Mouse (Mus musculus): Measurements from ENCODE around the gene Kcnmb2. TPM values are rescaled to one million over a fixed set of nuclear protein-coding genes. Genes with fewer than 3 reads are reported as not detected.

The Kcnmb2 gene
- polyA plus RNA-seq, 1 experiment from 2014 or later = 13.9 TPM

DNA sequence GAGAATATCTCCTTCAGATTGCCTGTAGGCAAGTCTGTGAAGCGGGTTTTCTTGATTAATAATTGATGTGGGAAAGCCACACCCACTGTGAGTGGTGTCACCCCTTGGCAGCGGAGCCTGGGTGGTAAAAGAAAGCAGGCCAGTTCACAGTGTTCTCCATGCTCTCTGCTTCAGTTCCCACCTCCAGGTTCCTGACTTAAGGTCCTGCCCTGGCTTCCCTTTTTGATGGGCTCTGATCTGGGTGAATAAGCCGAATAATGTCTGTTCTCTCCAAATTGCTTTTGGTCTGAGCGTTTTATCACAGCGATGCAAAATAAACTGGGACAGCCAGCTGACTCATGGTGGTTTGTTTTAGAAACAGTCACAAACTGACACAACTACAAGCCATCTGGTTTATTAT, 334.5 kb downstream of the Kcnmb2 start:
- no peak overlapping the region for H3K9ac ChIP-seq (ENCODE audit: low read depth, low read length)
- no peaks in the 10 kb centered on the region for H3K4me1 ChIP-seq (ENCODE audit: control insufficient read depth, insufficient read depth, low read depth, low read length)
- H3K4me2 ChIP-seq (ENCODE audit: low read length) = no peak overlapping the region
- no peak overlapping the region for H3K4me3 ChIP-seq (ENCODE audit: low read length)
- H3K27ac ChIP-seq (ENCODE audit: low read depth, low read length) = no peak overlapping the region
- WGBS = 78% methylated on average over 5 of the region's 5 CpGs
- H3K9me3 ChIP-seq (ENCODE audit: control insufficient read depth, low read length) = no peaks in the 10 kb centered on the region; the same call in 1 of the 2 replicates
- ATAC-seq = no peak
- no peaks in the 10 kb centered on the region for H3K27me3 ChIP-seq (replicated peaks; ENCODE audit: control insufficient read depth, insufficient read depth, low read length)
- no peaks in the 10 kb centered on the region for H3K36me3 ChIP-seq (ENCODE audit: control insufficient read depth, insufficient read depth, low read length)
